In genomic region chr2:49741895-49742734, GRCm38 (mm10) we compare ENCODE assay signal across 8 mouse cellular contexts. TPM values are rescaled to one million over a fixed set of nuclear protein-coding genes. Genes with fewer than 3 reads are reported as not detected.
DNase-seq lines count a peak whose midpoint lies in the region; ATAC-seq and TF ChIP-seq lines count a peak whose summit lies in the region.

No protein-coding gene starts in this region.

- intact Hi-C loops in gastrocnemius, adult 2 months (cut with DNase I) = no loop called here

- H3K4me1 ChIP-seq in hindbrain, embryonic 12.5 days = peaks cover 38% of the 10 kb centered on the region
- H3K4me1 ChIP-seq in midbrain, embryonic 13.5 days (replicated peaks) = peaks cover 50% of the 10 kb centered on the region
- no peaks in the 10 kb centered on the region for H3K4me1 ChIP-seq in kidney, adult 2 months (ENCODE audit: control insufficient read depth, insufficient read depth, low read length)

- TF ChIP-seq CTCF in gastrocnemius, adult 2 months (IDR thresholded peaks at IDR 0.05) = no peak
- no peak for TF ChIP-seq CTCF in kidney, adult 2 months (conservative IDR thresholded peaks at IDR 0.05; ENCODE audit: insufficient read depth, insufficient read length, low read depth, low read length)

- no peak for TF ChIP-seq POLR2A in kidney, adult 2 months (IDR thresholded peaks at IDR 0.05; ENCODE audit: low read depth, low read length)

- H3K27ac ChIP-seq in hindbrain, embryonic 12.5 days = peak overlapping the region; percentile 64; the same call in 1 of the 2 replicates
- peak overlapping the region; percentile 60 for H3K27ac ChIP-seq in midbrain, embryonic 13.5 days
- no peak overlapping the region for H3K27ac ChIP-seq in gastrocnemius, adult 2 months
- no peak overlapping the region for H3K27ac ChIP-seq in kidney, adult 2 months (ENCODE audit: insufficient read depth, low read depth, low read length)

- no peaks in the 10 kb centered on the region for H3K9me3 ChIP-seq in hindbrain, embryonic 12.5 days (replicated peaks)
- no peaks in the 10 kb centered on the region for H3K9me3 ChIP-seq in midbrain, embryonic 13.5 days

- DNase-seq in thymus, postnatal 10 days (ENCODE audit: low spot score in 2 of 2) = peak; percentile 17 to 25
- DNase-seq in thymus, adult 18-20 months = no peak
- DNase-seq in gastrocnemius, adult 2 months = no peak
- no peak for DNase-seq in testis, postnatal 14 days (ENCODE audit: low spot score)
- DNase-seq in kidney, adult 2 months = no peak
- DNase-seq in c-Kit-positive CD71-positive TER-119-positive erythroid progenitor cells, embryonic 14.5 days (ENCODE audit: low spot score) = no peak

- peaks cover 63% of the 10 kb centered on the region for H3K36me3 ChIP-seq in hindbrain, embryonic 12.5 days
- H3K36me3 ChIP-seq in midbrain, embryonic 13.5 days = peaks cover 82% of the 10 kb centered on the region
- no peaks in the 10 kb centered on the region for H3K36me3 ChIP-seq in kidney, adult 2 months (ENCODE audit: control insufficient read depth, insufficient read depth, low read length)

- no peak overlapping the region for H3K4me3 ChIP-seq in hindbrain, embryonic 12.5 days
- no peak overlapping the region for H3K4me3 ChIP-seq in midbrain, embryonic 13.5 days (replicated peaks)
- no peak overlapping the region for H3K4me3 ChIP-seq in gastrocnemius, adult 2 months
- H3K4me3 ChIP-seq in kidney, adult 2 months (ENCODE audit: insufficient read depth, low read depth, low read length) = no peak overlapping the region

- H3K9ac ChIP-seq in hindbrain, embryonic 12.5 days = no peak overlapping the region
- H3K9ac ChIP-seq in midbrain, embryonic 13.5 days (replicated peaks) = no peak overlapping the region

- 65% methylated on average over 16 of the region's 16 CpGs for WGBS in hindbrain, embryonic 12.5 days
- 63% methylated on average over 16 of the region's 16 CpGs for WGBS in midbrain, embryonic 13.5 days
- WGBS in kidney, adult 2 months = 76% methylated on average over 16 of the region's 16 CpGs

- no peaks in the 10 kb centered on the region for H3K27me3 ChIP-seq in hindbrain, embryonic 12.5 days
- no peaks in the 10 kb centered on the region for H3K27me3 ChIP-seq in midbrain, embryonic 13.5 days
- H3K27me3 ChIP-seq in kidney, adult 2 months (replicated peaks; ENCODE audit: control insufficient read depth, insufficient read depth, low read length) = no peaks in the 10 kb centered on the region

- ATAC-seq in hindbrain, embryonic 12.5 days (ENCODE audit: low FRiP score) = peak; percentile 35; the same call in 1 of the 2 replicates
- ATAC-seq in midbrain, embryonic 13.5 days = peak; percentile 53

- no peak overlapping the region for H3K4me2 ChIP-seq in hindbrain, embryonic 12.5 days (replicated peaks)
- no peak overlapping the region for H3K4me2 ChIP-seq in midbrain, embryonic 13.5 days (replicated peaks)

RNA-seq across cellular contexts. Expression of gene Lypd6b, which starts 45.4 kb away (rescaled TPM):
- polyA plus RNA-seq in hindbrain, embryonic 12.5 days (2016; fragmentation: Nextera tagmentation; extraction: Ambion mirVana) = 1.7 and 2.6 TPM in 2 replicates
- 2.6 and 3.3 TPM in 2 replicates for polyA plus RNA-seq in midbrain, embryonic 13.5 days (2015; fragmentation: Nextera tagmentation; extraction: Ambion mirVana)
- total RNA-seq in gastrocnemius, adult 2 months (2021) = not detected
- polyA plus RNA-seq in kidney, adult 2 months (2012; rRNA removed) = 1.5 and 1.9 TPM in 2 replicates

Comparison
In these comparisons a context has a peak if more than half of its experiments do, and no peak if none do; other contexts are left out.
1. DNase-seq: peak in thymus, postnatal 10 days (2 of 2); none in thymus, adult 18-20 months (0 of 2), gastrocnemius, adult 2 months (single experiment), testis, postnatal 14 days (single experiment), kidney, adult 2 months (single experiment) and c-Kit-positive CD71-positive TER-119-positive erythroid progenitor cells, embryonic 14.5 days (single experiment).
2. H3K27ac ChIP-seq: peak in hindbrain, embryonic 12.5 days (single experiment) and midbrain, embryonic 13.5 days (single experiment); none in gastrocnemius, adult 2 months (single experiment) and kidney, adult 2 months (single experiment).